ENCODE assay signal across 26 mouse cellular contexts in genomic region chr3:136050635-136051034, GRCm38 (mm10).
"Had no signal": no experiment of that assay in that cellular context is flagged by ENCODE, and none has a peak within 500 bp of the region (broad histone marks: within the 10 kb centered on the region; RNA-seq: fewer than 3 reads in every experiment).

No protein-coding gene starts in this region.

- H3K9me3 ChIP-seq: heart, embryonic 10.5 days; heart, embryonic 12.5 days; hindbrain, embryonic 10.5 days; hindbrain, embryonic 12.5 days; kidney, embryonic 15.5 days; limb, embryonic 10.5 days; limb, embryonic 12.5 days; liver, embryonic 13.5 days had no signal

- H3K4me1 ChIP-seq: heart, embryonic 10.5 days; heart, embryonic 12.5 days; hindbrain, embryonic 10.5 days; hindbrain, embryonic 12.5 days; kidney, embryonic 15.5 days; limb, embryonic 10.5 days; limb, embryonic 12.5 days; liver, embryonic 13.5 days had no signal

- H3K27ac ChIP-seq: gastrocnemius, adult 2 months; heart, embryonic 10.5 days; hindbrain, embryonic 10.5 days; hindbrain, embryonic 12.5 days; hindbrain, embryonic 14.5 days; kidney, embryonic 15.5 days; kidney, postnatal 0 days; limb, embryonic 10.5 days; limb, embryonic 12.5 days; liver, embryonic 13.5 days had no signal

- H3K9ac ChIP-seq: heart, embryonic 12.5 days; hindbrain, embryonic 12.5 days; hindbrain, embryonic 14.5 days; kidney, embryonic 15.5 days; limb, embryonic 12.5 days; liver, embryonic 13.5 days had no signal

- DNase-seq: gastrocnemius, adult 2 months; gastrocnemius, postnatal 10 days; gastrocnemius, postnatal 36 days; heart, adult 18-20 months; heart, postnatal 10 days; kidney, adult 11 months; kidney, adult 2 months; kidney, adult 9 months; kidney, postnatal 14 days; kidney, postnatal 36 days; layer of hippocampus, adult 9-11 months; layer of hippocampus, postnatal 36 days; liver; liver, embryonic 13.5 days had no signal

- H3K27me3 ChIP-seq: heart, embryonic 12.5 days; hindbrain, embryonic 12.5 days; kidney, embryonic 15.5 days; limb, embryonic 12.5 days; liver, embryonic 13.5 days had no signal

- ATAC-seq: hindbrain, embryonic 16.5 days; intestine, embryonic 16.5 days had no signal

- H3K36me3 ChIP-seq: heart, embryonic 10.5 days; heart, embryonic 12.5 days; hindbrain, embryonic 10.5 days; hindbrain, embryonic 12.5 days; kidney, embryonic 15.5 days; limb, embryonic 10.5 days; limb, embryonic 12.5 days; liver, embryonic 13.5 days had no signal

- H3K4me3 ChIP-seq: gastrocnemius, adult 2 months; heart, embryonic 10.5 days; heart, embryonic 12.5 days; hindbrain, embryonic 10.5 days; hindbrain, embryonic 12.5 days; kidney, embryonic 15.5 days; limb, embryonic 10.5 days; limb, embryonic 12.5 days; liver, embryonic 13.5 days had no signal

- H3K4me2 ChIP-seq: heart, embryonic 12.5 days; hindbrain, embryonic 12.5 days; hindbrain, embryonic 14.5 days; kidney, embryonic 15.5 days; limb, embryonic 12.5 days; liver, embryonic 11.5 days; liver, embryonic 13.5 days had no signal
